Mouse (Mus musculus) liver, postnatal 0 days (tissue): ENCODE measurements around the gene Olfr1441.

Source experiments
- CTCF ChIP-seq: sonication (generic); IDR thresholded peaks from 2 replicates; pipeline ENCODE4 v1.5.1; 2016; ENCODE audit warnings: antibody characterized with exemption, low read depth
- EP300 ChIP-seq: IDR thresholded peaks from 2 replicates; pipeline ENCODE4 v1.6.1; 2016; ENCODE audit warnings: antibody characterized with exemption, low read depth, mild to moderate bottlenecking

- TF ChIP-seq CTCF = no peak
- TF ChIP-seq EP300 = no peak
Observed at GRCm38 (mm10) chr19:12442560-12442959, 25.3 kb downstream of the Olfr1441 start.
